Mouse (Mus musculus) lung, postnatal 25 days (tissue): Measurements from ENCODE around the gene Slc25a42.
"Not testable (repeated sequence)": the region's sequence is repeated elsewhere in the genome, so short reads cannot be mapped to it uniquely, and the experiment has no call there.

Source experiments
- DNase-seq: peaks from one replicate; pipeline ENCODE4 v3.0.0; 2022; ENCODE audit warnings: low spot score

Slc25a42 gene

DNA sequence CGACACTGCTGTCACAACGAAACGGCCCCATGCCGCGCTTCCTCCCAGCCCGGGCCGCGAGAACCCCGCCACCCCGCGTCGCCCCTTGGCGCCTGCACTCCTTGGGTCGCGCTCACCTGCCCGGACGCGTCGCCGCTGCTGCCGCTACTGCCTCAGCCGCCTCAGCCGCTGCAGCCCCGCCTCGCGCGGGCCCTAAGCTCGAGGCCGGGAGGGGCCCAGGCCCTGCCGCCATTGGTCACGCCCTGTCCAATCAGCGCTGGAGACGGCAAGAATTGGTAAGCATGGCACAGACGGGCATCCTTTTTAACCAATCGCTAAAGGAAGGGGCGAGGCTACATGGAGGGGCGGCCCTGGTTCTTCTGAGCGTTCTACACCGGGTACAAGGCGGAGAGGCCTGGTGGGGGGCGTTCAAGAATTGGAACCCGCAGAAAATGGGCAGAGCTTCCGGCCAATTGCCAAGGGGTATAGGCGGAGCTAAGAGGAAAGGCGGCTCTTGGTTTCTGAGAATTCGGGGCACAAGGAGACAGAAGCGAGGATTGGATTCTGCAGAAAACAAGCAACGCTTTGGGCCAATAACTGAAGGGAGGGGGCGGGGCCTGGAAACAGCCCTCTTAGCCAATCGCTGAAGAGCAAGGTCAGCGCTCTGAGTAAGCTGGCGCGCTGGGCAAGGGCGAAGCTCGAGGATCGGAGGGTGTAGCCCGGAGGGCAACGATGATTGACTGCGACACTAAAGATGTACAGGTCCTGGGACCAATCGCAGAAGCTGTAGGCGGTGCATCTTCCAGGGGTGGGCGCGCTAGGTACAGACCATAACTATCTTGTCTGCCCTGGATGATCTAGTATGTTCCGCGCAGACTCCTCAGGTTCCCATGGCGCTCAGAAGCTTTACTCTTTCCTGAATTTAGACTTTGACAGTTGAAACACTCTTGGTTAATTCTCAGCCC, at the start of gene Slc25a42:
Gene Slc25a42 (minus strand): TSS at position 194 of the 944 bp plus-strand sequence.
- peak; percentile 99 for DNase-seq

DNA sequence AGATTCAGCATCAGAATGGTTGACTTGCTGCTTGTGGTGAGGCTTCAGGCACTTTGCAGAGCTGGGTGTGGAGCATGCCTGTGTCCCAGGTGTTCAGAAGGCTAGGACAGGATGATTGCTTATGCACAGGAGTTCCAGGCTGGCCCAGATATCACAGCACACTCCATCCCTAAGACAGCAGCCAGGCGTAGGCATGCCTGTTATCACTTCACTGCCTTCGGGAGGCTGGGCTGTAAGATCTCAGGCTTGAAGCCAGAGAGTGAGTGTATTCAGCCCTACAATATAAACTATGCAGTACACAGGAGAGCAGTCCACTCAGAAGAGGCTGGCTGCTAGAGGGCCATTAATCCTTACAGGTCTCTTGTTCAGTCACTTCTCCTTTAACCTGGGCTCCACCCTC, 46.9 kb upstream of the Slc25a42 start:
- no peak for DNase-seq

GRCm38 (mm10) chr8:70258600-70258999, 46.5 kb upstream of the Slc25a42 start:
- peak; percentile 42 for DNase-seq

GRCm38 (mm10) chr8:70257456-70257855, 45.4 kb upstream of the Slc25a42 start:
- no peak for DNase-seq

DNA sequence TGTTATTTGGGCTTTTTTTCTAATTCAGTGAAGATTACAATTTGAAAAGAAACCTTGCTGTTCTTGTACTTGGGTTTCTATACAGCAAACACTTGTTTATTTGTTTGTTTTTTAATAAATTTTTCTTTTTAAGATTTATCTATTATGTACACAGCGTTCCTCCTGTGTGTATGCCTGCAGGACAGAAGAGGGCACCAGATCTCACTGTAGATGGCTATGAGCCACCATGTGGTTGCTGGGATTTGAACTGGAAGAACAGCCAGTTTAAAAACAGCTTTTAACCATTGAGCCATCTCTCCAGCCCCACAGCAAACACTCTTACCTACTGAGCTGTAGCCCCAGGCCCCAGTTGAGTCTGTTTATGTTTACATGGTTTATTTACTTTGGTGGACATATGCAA, 42.5 kb upstream of the Slc25a42 start:
- no peak for DNase-seq

DNA sequence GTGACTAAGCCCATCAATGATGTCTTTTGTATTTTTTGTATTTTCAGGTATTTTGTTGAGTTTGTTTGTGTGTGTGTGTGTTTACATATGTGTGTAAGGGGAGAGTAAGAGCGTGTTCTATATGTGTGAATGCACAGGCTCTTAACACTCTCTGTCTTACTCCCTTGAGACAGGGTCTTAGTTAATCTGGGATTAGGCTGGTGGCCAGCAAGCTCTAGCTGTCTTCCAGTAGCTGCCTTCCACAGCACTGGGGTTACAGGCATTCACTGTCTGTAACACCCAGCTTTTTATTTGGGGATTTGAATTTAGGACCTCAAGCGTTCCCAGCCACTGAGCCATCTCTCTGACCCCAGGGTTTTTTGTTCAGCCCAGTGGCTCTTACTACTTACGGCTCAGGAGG, 35.7 kb upstream of the Slc25a42 start:
- no peak for DNase-seq

- DNase-seq: no peak
Observed at GRCm38 (mm10) chr8:70246622-70247021, 34.5 kb upstream of the Slc25a42 start.

- DNase-seq: peak; percentile 35
Observed at GRCm38 (mm10) chr8:70240642-70241041, 28.5 kb upstream of the Slc25a42 start.

- no peak for DNase-seq
Observed at GRCm38 (mm10) chr8:70237842-70238241, 25.7 kb upstream of the Slc25a42 start.

DNA sequence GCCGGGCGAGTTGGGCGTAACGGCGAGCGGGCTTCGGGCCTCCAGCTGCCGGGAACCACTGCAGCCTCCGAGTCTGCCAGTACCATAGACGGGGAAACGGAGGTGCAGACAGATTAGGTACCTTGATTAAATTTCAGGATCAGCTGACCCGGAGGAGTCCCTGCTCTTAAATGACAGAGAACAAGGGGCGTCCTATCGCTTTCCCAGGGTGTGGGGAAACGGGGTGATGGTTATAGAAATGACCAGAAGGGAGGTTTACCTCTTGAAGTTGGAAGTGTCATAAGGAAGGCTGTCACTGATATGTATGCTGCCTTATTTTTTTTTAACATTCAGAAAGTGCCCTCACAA, 22.6 kb upstream of the Slc25a42 start:
- DNase-seq: no peak

- peak; percentile 95 for DNase-seq
Observed at GRCm38 (mm10) chr8:70234080-70234780, 22.1 kb upstream of the Slc25a42 start, which contains the start of the genes Sugp2 and Armc6. Gene Sugp2 (plus strand): TSS chr8:70234226. Gene Armc6 (minus strand): TSS chr8:70234466.

- DNase-seq: no peak
Observed at GRCm38 (mm10) chr8:70233606-70234005, 21.5 kb upstream of the Slc25a42 start.

GRCm38 (mm10) chr8:70230837-70231236, 18.7 kb upstream of the Slc25a42 start:
- no peak for DNase-seq

DNA sequence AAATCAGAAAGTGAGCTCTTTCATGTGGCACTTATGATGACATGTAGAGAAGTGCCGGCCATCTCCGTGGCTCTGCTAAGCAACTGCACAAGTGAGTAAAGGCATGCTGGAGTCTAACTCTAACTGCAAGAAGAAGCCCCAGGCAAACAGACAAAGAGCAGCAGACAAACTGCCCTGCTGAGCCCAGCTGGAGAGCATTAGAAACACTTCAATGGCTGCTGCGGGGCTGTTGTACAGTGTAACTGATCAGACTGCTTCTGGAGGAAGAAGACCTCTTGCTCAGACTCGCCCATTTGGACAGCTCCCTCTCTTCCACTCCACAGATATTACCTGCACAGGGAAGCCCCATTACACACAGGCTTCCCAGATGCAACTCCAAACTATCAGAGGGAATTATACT, 15.9 kb upstream of the Slc25a42 start:
- no peak for DNase-seq

GRCm38 (mm10) chr8:70223341-70223740, 11.2 kb upstream of the Slc25a42 start:
- DNase-seq: peak; percentile 48

DNA sequence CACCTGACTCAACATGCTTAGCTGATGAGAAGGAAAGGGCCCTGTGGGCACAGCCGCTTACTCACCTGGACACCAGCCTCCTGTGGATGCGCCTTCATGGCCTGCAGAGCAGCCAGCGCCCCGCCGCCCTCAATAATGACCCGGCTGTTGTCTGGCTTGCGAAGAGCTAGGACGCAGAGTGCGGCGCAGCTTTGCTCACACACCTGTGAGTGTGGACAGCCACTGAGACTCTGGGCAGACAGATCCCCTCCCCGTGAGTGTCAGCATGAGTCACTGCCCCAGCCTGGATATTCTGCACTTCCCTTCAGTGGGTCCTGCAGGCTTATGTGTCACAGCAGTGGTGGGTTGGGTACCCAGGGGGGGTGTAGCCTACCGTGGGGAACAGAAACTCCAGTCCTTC, 9.9 kb upstream of the Slc25a42 start:
- no peak for DNase-seq

DNA sequence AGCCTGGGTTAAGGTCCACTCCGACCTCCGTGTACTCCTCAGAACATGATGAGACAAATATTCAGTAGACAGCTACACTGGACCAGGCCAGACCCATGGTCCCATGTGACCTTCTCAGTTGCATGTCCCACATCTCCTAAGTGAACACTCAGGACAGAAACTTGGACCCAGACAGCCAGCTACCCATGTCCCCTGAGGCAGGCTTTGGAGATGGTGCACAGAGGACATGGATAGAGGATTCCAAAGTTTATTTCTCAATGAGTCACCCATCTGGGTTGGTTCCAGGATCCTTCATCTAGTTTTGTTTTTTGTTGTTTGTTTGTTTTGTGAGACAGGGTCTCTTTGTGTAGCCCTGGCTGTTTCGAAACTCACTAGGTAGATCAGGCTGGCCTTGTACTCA, 8.8 kb upstream of the Slc25a42 start:
- DNase-seq: no peak

- DNase-seq: no peak
Observed at GRCm38 (mm10) chr8:70220236-70220840, 8.2 kb upstream of the Slc25a42 start.

GRCm38 (mm10) chr8:70219107-70219684, 7.1 kb upstream of the Slc25a42 start:
- DNase-seq: no peak

GRCm38 (mm10) chr8:70217441-70217840, 5.3 kb upstream of the Slc25a42 start:
- no peak for DNase-seq

DNA sequence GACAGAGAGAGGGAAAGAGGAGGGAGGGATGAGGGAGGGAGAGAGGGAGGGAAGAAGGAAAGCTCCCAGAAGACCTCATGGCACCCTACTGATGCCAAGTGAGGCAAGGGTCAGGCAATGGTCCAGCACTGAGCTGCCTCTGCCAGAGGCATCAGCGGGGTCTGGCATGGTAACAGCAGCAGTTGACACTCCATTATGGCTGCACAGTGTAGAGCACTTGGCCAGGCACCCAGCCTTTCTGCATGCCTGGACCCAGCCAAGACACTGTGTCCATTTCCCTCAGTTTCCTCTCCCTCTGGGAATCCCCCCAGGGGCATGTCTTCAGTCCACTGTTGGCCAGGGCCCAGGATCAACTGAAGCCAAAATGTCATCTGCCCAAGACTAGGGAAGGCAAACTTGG, 4.5 kb upstream of the Slc25a42 start:
- DNase-seq: peak; percentile 67

DNA sequence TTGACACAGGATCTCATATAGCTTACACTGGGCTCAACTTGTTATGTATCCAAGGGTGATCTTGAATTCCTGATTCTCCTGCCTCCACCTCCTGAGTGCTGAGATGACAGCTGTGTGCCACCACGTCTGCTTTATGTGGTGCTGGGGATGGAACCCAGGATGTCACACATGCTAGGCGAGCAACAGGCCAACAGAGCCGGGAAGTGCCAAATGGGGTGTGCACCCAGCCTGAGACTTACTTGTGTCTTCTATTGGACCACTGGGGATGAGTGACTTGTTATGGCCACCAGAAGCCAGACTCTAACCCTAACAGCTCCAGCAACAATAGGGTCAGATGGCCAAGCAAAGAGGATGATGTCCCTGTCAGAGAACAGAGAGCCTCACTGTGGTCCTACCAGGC, 4.1 kb upstream of the Slc25a42 start:
- not testable (repeated sequence) for DNase-seq
